Mouse (Mus musculus) heart, embryonic 13.5 days (tissue): ENCODE results near the gene Rel. TPM values are rescaled to one million over a fixed set of nuclear protein-coding genes. Genes with fewer than 3 reads are reported as not detected.
A peak's percentile ranks its signal among the peaks of the same experiment; 100 is the strongest.
"Not testable (repeated sequence)": the region's sequence is repeated elsewhere in the genome, so short reads cannot be mapped to it uniquely, and the experiment has no call there.

Source experiments
- ATAC-seq: fragments of 200-750 bp; cut with Nextera tagmentation; 2 replicates; pipeline ENCODE4 v1.8.0; 2017; ENCODE audit warnings: moderate TSS enrichment; ENCODE audit not compliant: insufficient number of reproducible peaks, low FRiP score, low TSS enrichment; ENCODE audit errors: extremely low read depth
- H3K27ac ChIP-seq: fragments of 300-500 bp; sonication (generic); replicated peaks from 2 replicates; pipeline ENCODE4 v1.5.1; 2015; ENCODE audit warnings: moderate library complexity, mild to moderate bottlenecking, inconsistent platforms
- H3K27me3 ChIP-seq: fragments of 300-500 bp; sonication (generic); replicated peaks from 2 replicates; pipeline ENCODE4 v1.6.1; 2015; ENCODE audit warnings: mild to moderate bottlenecking, inconsistent platforms
- H3K36me3 ChIP-seq: fragments of 300-500 bp; sonication (generic); 2 replicates; pipeline ENCODE4 v1.6.1; 2015; ENCODE audit warnings: mild to moderate bottlenecking, inconsistent platforms
- H3K4me1 ChIP-seq: fragments of 300-500 bp; sonication (generic); 2 replicates; pipeline ENCODE4 v1.6.1; 2015; ENCODE audit warnings: inconsistent platforms
- H3K4me2 ChIP-seq: fragments of 300-500 bp; sonication (generic); 2 replicates; pipeline ENCODE4 v1.6.1; 2015; ENCODE audit warnings: inconsistent platforms, mild to moderate bottlenecking, moderate library complexity
- H3K4me3 ChIP-seq: fragments of 300-500 bp; sonication (generic); 2 replicates; pipeline ENCODE4 v1.5.1; 2015; ENCODE audit warnings: moderate library complexity, mild to moderate bottlenecking, inconsistent platforms
- H3K9ac ChIP-seq: fragments of 300-500 bp; sonication (generic); 2 replicates; pipeline ENCODE4 v1.6.1; 2015; ENCODE audit warnings: inconsistent platforms, mild to moderate bottlenecking, moderate library complexity
- H3K9me3 ChIP-seq: fragments of 300-500 bp; sonication (generic); 2 replicates; pipeline ENCODE4 v1.6.1; 2016; ENCODE audit warnings: inconsistent platforms
- WGBS: fragments of 180-500 bp; shearing (Covaris S2); methylation state at CpG from one replicate; pipeline ENCODE4 v1.1.7; 2015; ENCODE audit warnings: mixed read lengths; 5-methylcytosine and 5-hydroxymethylcytosine counted together
- polyA plus RNA-seq: library from polyadenylated mRNA; unstranded; fragments of >200 nt; fragmentation: Nextera tagmentation; extraction: Ambion mirVana; gene quantifications from 2 replicates; pipeline ENCODE4 v1.2.1, GENCODE M21; 2015

The Rel gene
- polyA plus RNA-seq, 1 experiment from 2014 or later: 1.3 TPM

- Histone ChIP-seq H3K4me1 (peaks cover 21% of the 10 kb centered on the region), H3K27me3 (no peaks in the 10 kb centered on the region)
- WGBS: 5% methylated on average over 21 of the region's 21 CpGs
These were observed 832 bp upstream of the Rel start for GRCm38 (mm10) chr11:23771507-23772097.

GRCm38 (mm10) chr11:23770510-23770759 lies 335 bp downstream of the Rel start:
- peak overlapping the region; percentile 86 for H3K9ac ChIP-seq
- ATAC-seq: no peak
- peaks cover 21% of the 10 kb centered on the region for H3K4me1 ChIP-seq
- peak overlapping the region; percentile 79 for H3K4me3 ChIP-seq
- no peaks in the 10 kb centered on the region for H3K27me3 ChIP-seq
- H3K9me3 ChIP-seq: no peaks in the 10 kb centered on the region
- H3K4me2 ChIP-seq: peak overlapping the region; percentile 84
- H3K36me3 ChIP-seq: no peaks in the 10 kb centered on the region
- 1% methylated on average over 24 of the region's 24 CpGs for WGBS
- H3K27ac ChIP-seq: peak overlapping the region; percentile 99

More at GRCm38 (mm10) chr11:23771507-23772097, 832 bp upstream of the Rel start:
- ATAC-seq: no peak
- H3K4me2 ChIP-seq: peak overlapping the region; percentile 84
- peak overlapping the region; percentile 79 for H3K4me3 ChIP-seq
- H3K9ac ChIP-seq: peak overlapping the region; percentile 86
- H3K27ac ChIP-seq: peak overlapping the region; percentile 99
- H3K36me3 ChIP-seq: no peaks in the 10 kb centered on the region
- H3K9me3 ChIP-seq: no peaks in the 10 kb centered on the region

- Histone ChIP-seq H3K9ac (peak overlapping the region; percentile 86), H3K4me2 (peak overlapping the region; percentile 84), H3K9me3 (no peaks in the 10 kb centered on the region), H3K36me3 (no peaks in the 10 kb centered on the region), H3K27me3 (no peaks in the 10 kb centered on the region), H3K4me1 (peaks cover 21% of the 10 kb centered on the region), H3K4me3 (peak overlapping the region; percentile 79), H3K27ac (peak overlapping the region; percentile 99)
- WGBS: under 1% methylated on average over 25 of the region's 25 CpGs
- ATAC-seq: no peak
These were observed 872 bp downstream of the Rel start for GRCm38 (mm10) chr11:23769686-23770509.

- H3K27me3 ChIP-seq: no peaks in the 10 kb centered on the region
These were observed 1.7 kb downstream of the Rel start for GRCm38 (mm10) chr11:23769033-23769432.

GRCm38 (mm10) chr11:23767928-23768327 lies 2.8 kb downstream of the Rel start:
- Histone ChIP-seq H3K9ac (no peak overlapping the region), H3K9me3 (no peaks in the 10 kb centered on the region), H3K27me3 (no peaks in the 10 kb centered on the region), H3K4me1 (peaks cover 15% of the 10 kb centered on the region), H3K4me3 (no peak overlapping the region), H3K36me3 (no peaks in the 10 kb centered on the region), H3K4me2 (no peak overlapping the region), H3K27ac (no peak overlapping the region)
- no peak for ATAC-seq
- WGBS: 57% methylated on average over 1 of the region's 1 CpGs

More at GRCm38 (mm10) chr11:23769033-23769432, 1.7 kb downstream of the Rel start:
- H3K9me3 ChIP-seq: no peaks in the 10 kb centered on the region
- H3K4me2 ChIP-seq: peak overlapping the region; percentile 43; the same call in 1 of the 2 replicates
- H3K9ac ChIP-seq: no peak overlapping the region
- H3K4me1 ChIP-seq: peaks cover 21% of the 10 kb centered on the region
- H3K27ac ChIP-seq: no peak overlapping the region
- no peak for ATAC-seq
- H3K4me3 ChIP-seq: no peak overlapping the region; the same call in 1 of the 2 replicates
- no peaks in the 10 kb centered on the region for H3K36me3 ChIP-seq

- H3K27ac ChIP-seq, H3K36me3 ChIP-seq, H3K4me2 ChIP-seq, H3K27me3 ChIP-seq, H3K9me3 ChIP-seq, ATAC-seq, H3K4me3 ChIP-seq, H3K9ac ChIP-seq: not testable (repeated sequence)
- 78% methylated on average over 5 of the region's 5 CpGs for WGBS
- H3K4me1 ChIP-seq: peaks cover 11% of the 10 kb centered on the region; the same call in 1 of the 2 replicates
These were observed 3.4 kb downstream of the Rel start for GRCm38 (mm10) chr11:23767369-23767768.

- Histone ChIP-seq H3K4me2 (no peak overlapping the region), H3K9ac (no peak overlapping the region), H3K36me3 (peaks cover 6% of the 10 kb centered on the region; the same call in 1 of the 2 replicates), H3K9me3 (no peaks in the 10 kb centered on the region), H3K27ac (no peak overlapping the region), H3K4me3 (no peak overlapping the region), H3K27me3 (no peaks in the 10 kb centered on the region), H3K4me1 (no peaks in the 10 kb centered on the region)
- 82% methylated on average over 2 of the region's 2 CpGs for WGBS
- no peak for ATAC-seq
These were observed 8.1 kb downstream of the Rel start for GRCm38 (mm10) chr11:23762635-23763034.

- Histone ChIP-seq H3K4me1 (no peaks in the 10 kb centered on the region), H3K36me3 (peaks cover 10% of the 10 kb centered on the region; the same call in 1 of the 2 replicates)
These were observed 12.6 kb downstream of the Rel start for GRCm38 (mm10) chr11:23758218-23758617.

GRCm38 (mm10) chr11:23754329-23754728 lies 16.4 kb downstream of the Rel start:
- H3K4me1 ChIP-seq: no peaks in the 10 kb centered on the region
- H3K4me2 ChIP-seq: no peak overlapping the region
- no peak overlapping the region for H3K27ac ChIP-seq
- no peak overlapping the region for H3K4me3 ChIP-seq
- no peaks in the 10 kb centered on the region for H3K27me3 ChIP-seq
- no peaks in the 10 kb centered on the region for H3K9me3 ChIP-seq
- no peak for ATAC-seq
- H3K9ac ChIP-seq: no peak overlapping the region
- 0 out of 2 replicates have a peak, but pooled peaks cover 4% of the 10 kb centered on the region for H3K36me3 ChIP-seq

More at GRCm38 (mm10) chr11:23758218-23758617, 12.6 kb downstream of the Rel start:
- H3K9ac ChIP-seq: no peak overlapping the region
- no peak for ATAC-seq
- H3K4me3 ChIP-seq: no peak overlapping the region
- no peaks in the 10 kb centered on the region for H3K9me3 ChIP-seq
- H3K4me2 ChIP-seq: no peak overlapping the region
- H3K27ac ChIP-seq: no peak overlapping the region
- WGBS: 67% methylated on average over 2 of the region's 2 CpGs
- no peaks in the 10 kb centered on the region for H3K27me3 ChIP-seq

GRCm38 (mm10) chr11:23753136-23753710 lies 17.5 kb downstream of the Rel start:
- Histone ChIP-seq H3K27me3 (no peaks in the 10 kb centered on the region), H3K4me2 (no peak overlapping the region), H3K4me3 (no peak overlapping the region), H3K9ac (no peak overlapping the region), H3K27ac (no peak overlapping the region), H3K4me1 (no peaks in the 10 kb centered on the region), H3K9me3 (no peaks in the 10 kb centered on the region), H3K36me3 (0 out of 2 replicates have a peak, but pooled peaks cover 9% of the 10 kb centered on the region)
- no peak for ATAC-seq
- WGBS: 80% methylated on average over 1 of the region's 1 CpGs

- Histone ChIP-seq H3K27ac (no peak overlapping the region), H3K4me1 (no peaks in the 10 kb centered on the region), H3K4me3 (no peak overlapping the region), H3K27me3 (no peaks in the 10 kb centered on the region), H3K36me3 (peaks cover 35% of the 10 kb centered on the region), H3K4me2 (no peak overlapping the region), H3K9me3 (no peaks in the 10 kb centered on the region), H3K9ac (no peak overlapping the region)
- no peak for ATAC-seq
- 79% methylated on average over 4 of the region's 4 CpGs for whole genome bisulfite sequencing
These were observed 24.7 kb downstream of the Rel start for GRCm38 (mm10) chr11:23746102-23746501.
